Mouse (Mus musculus) heart, embryonic 12.5 days (tissue): Measurements from ENCODE around the gene Npnt. TPM values are rescaled to one million over a fixed set of nuclear protein-coding genes. Genes with fewer than 3 reads are reported as not detected.

Experiments
- ATAC-seq: fragments of 200-750 bp; cut with Nextera tagmentation; 2 replicates; pipeline ENCODE4 v1.8.0; 2017; ENCODE audit warnings: moderate TSS enrichment, moderate library complexity; ENCODE audit not compliant: insufficient number of reproducible peaks, low FRiP score
- H3K27ac ChIP-seq: fragments of 300-500 bp; sonication (generic); 2 replicates; pipeline ENCODE4 v1.5.1; 2016; ENCODE audit warnings: mild to moderate bottlenecking, moderate library complexity; ENCODE audit not compliant: poor library complexity, severe bottlenecking
- H3K27me3 ChIP-seq: fragments of 300-500 bp; sonication (generic); replicated peaks from 2 replicates; pipeline ENCODE4 v1.6.1; 2016; ENCODE audit warnings: mild to moderate bottlenecking, moderate library complexity
- H3K36me3 ChIP-seq: fragments of 300-500 bp; sonication (generic); 2 replicates; pipeline ENCODE4 v1.6.1; 2016; ENCODE audit warnings: mild to moderate bottlenecking, moderate library complexity
- H3K4me1 ChIP-seq: fragments of 300-500 bp; sonication (generic); replicated peaks from 2 replicates; pipeline ENCODE4 v1.6.1; 2016; ENCODE audit warnings: mild to moderate bottlenecking
- H3K4me2 ChIP-seq: fragments of 300-500 bp; sonication (generic); 2 replicates; pipeline ENCODE4 v1.6.1; 2016; ENCODE audit warnings: mild to moderate bottlenecking, moderate library complexity
- H3K4me3 ChIP-seq: fragments of 300-500 bp; sonication (generic); 2 replicates; pipeline ENCODE4 v1.5.1; 2016; ENCODE audit warnings: mild to moderate bottlenecking
- H3K9ac ChIP-seq: fragments of 300-500 bp; sonication (generic); 2 replicates; pipeline ENCODE4 v1.6.1; 2016; ENCODE audit warnings: mild to moderate bottlenecking, moderate library complexity
- H3K9me3 ChIP-seq: fragments of 300-500 bp; sonication (generic); replicated peaks from 2 replicates; pipeline ENCODE4 v1.6.1; 2016; ENCODE audit warnings: mild to moderate bottlenecking, moderate library complexity
- WGBS: fragments of 180-500 bp; shearing (Covaris S2); methylation state at CpG from one replicate; pipeline ENCODE4 v1.1.7; 2016; 5-methylcytosine and 5-hydroxymethylcytosine counted together
- polyA plus RNA-seq: library from polyadenylated mRNA; unstranded; fragments of >200 nt; fragmentation: Nextera tagmentation; extraction: Ambion mirVana; gene quantifications from 2 replicates; pipeline ENCODE4 v1.2.1, GENCODE M21; 2016

Gene Npnt
- polyA plus RNA-seq, 1 experiment from 2014 or later, result 23.7 TPM

- Histone ChIP-seq H3K4me2 (no peak overlapping the region), H3K27ac (no peak overlapping the region), H3K4me3 (no peak overlapping the region), H3K27me3 (no peaks in the 10 kb centered on the region), H3K36me3 (no peaks in the 10 kb centered on the region), H3K9me3 (no peaks in the 10 kb centered on the region), H3K9ac (no peak overlapping the region), H3K4me1 (no peaks in the 10 kb centered on the region)
- WGBS, result 73% methylated on average over 2 of the region's 2 CpGs
- no peak for ATAC-seq
Observed at GRCm38 (mm10) chr3:132934649-132935048, 15.4 kb downstream of the Npnt start.

- no peak for ATAC-seq
- no peak overlapping the region for H3K9ac ChIP-seq
- H3K36me3 ChIP-seq, result no peaks in the 10 kb centered on the region
- no peak overlapping the region for H3K27ac ChIP-seq
- no peak overlapping the region for H3K4me2 ChIP-seq
- H3K4me1 ChIP-seq, result peaks cover 22% of the 10 kb centered on the region
- H3K27me3 ChIP-seq, result no peaks in the 10 kb centered on the region
- no peaks in the 10 kb centered on the region for H3K9me3 ChIP-seq
- no peak overlapping the region for H3K4me3 ChIP-seq
- WGBS, result 81% methylated on average over 4 of the region's 4 CpGs
Observed at GRCm38 (mm10) chr3:132931526-132931925, 18.6 kb downstream of the Npnt start.

- WGBS, result 64% methylated on average over 6 of the region's 6 CpGs
- ATAC-seq, result no peak
- Histone ChIP-seq H3K9me3 (no peaks in the 10 kb centered on the region), H3K36me3 (no peaks in the 10 kb centered on the region), H3K27ac (no peak overlapping the region), H3K4me1 (peaks cover 22% of the 10 kb centered on the region), H3K4me2 (no peak overlapping the region), H3K27me3 (no peaks in the 10 kb centered on the region), H3K4me3 (no peak overlapping the region), H3K9ac (no peak overlapping the region)
Observed at GRCm38 (mm10) chr3:132929866-132930265, 20.2 kb downstream of the Npnt start.

GRCm38 (mm10) chr3:132928186-132928585 lies 21.9 kb downstream of the Npnt start:
- H3K4me2 ChIP-seq, result no peak overlapping the region
- H3K9me3 ChIP-seq, result no peaks in the 10 kb centered on the region
- no peaks in the 10 kb centered on the region for H3K27me3 ChIP-seq
- H3K4me3 ChIP-seq, result no peak overlapping the region
- H3K27ac ChIP-seq, result no peak overlapping the region
- H3K4me1 ChIP-seq, result peaks cover 22% of the 10 kb centered on the region
- no peak for ATAC-seq
- no peaks in the 10 kb centered on the region for H3K36me3 ChIP-seq
- 77% methylated on average over 9 of the region's 9 CpGs for WGBS
- H3K9ac ChIP-seq, result no peak overlapping the region

- 88% methylated on average over 3 of the region's 3 CpGs for WGBS
Observed at GRCm38 (mm10) chr3:132919798-132920197, 30.3 kb downstream of the Npnt start.

GRCm38 (mm10) chr3:132919240-132919639 lies 30.9 kb downstream of the Npnt start:
- no peak overlapping the region for H3K4me2 ChIP-seq
- no peak overlapping the region for H3K4me3 ChIP-seq
- H3K27ac ChIP-seq, result no peak overlapping the region
- no peaks in the 10 kb centered on the region for H3K4me1 ChIP-seq
- ATAC-seq, result no peak
- H3K9ac ChIP-seq, result no peak overlapping the region
- 84% methylated on average over 11 of the region's 11 CpGs for WGBS
- H3K36me3 ChIP-seq, result no peaks in the 10 kb centered on the region
- no peaks in the 10 kb centered on the region for H3K9me3 ChIP-seq
- no peaks in the 10 kb centered on the region for H3K27me3 ChIP-seq

More at GRCm38 (mm10) chr3:132919798-132920197, 30.3 kb downstream of the Npnt start:
- H3K4me3 ChIP-seq, result no peak overlapping the region
- no peak for ATAC-seq
- H3K9me3 ChIP-seq, result no peaks in the 10 kb centered on the region
- H3K27ac ChIP-seq, result no peak overlapping the region
- no peaks in the 10 kb centered on the region for H3K36me3 ChIP-seq
- no peak overlapping the region for H3K4me2 ChIP-seq
- no peaks in the 10 kb centered on the region for H3K27me3 ChIP-seq
- H3K9ac ChIP-seq, result no peak overlapping the region
- H3K4me1 ChIP-seq, result no peaks in the 10 kb centered on the region

GRCm38 (mm10) chr3:132917356-132918090 lies 32.6 kb downstream of the Npnt start:
- no peak for ATAC-seq
- no peak overlapping the region for H3K27ac ChIP-seq
- H3K4me2 ChIP-seq, result no peak overlapping the region
- peaks cover 7% of the 10 kb centered on the region; the same call in 1 of the 2 replicates for H3K4me1 ChIP-seq
- 82% methylated on average over 9 of the region's 9 CpGs for WGBS
- H3K27me3 ChIP-seq, result no peaks in the 10 kb centered on the region
- no peak overlapping the region for H3K4me3 ChIP-seq
- H3K36me3 ChIP-seq, result no peaks in the 10 kb centered on the region
- H3K9ac ChIP-seq, result no peak overlapping the region
- no peaks in the 10 kb centered on the region for H3K9me3 ChIP-seq

GRCm38 (mm10) chr3:132915661-132916060 lies 34.4 kb downstream of the Npnt start:
- H3K9ac ChIP-seq, result no peak overlapping the region
- no peak overlapping the region for H3K27ac ChIP-seq
- H3K27me3 ChIP-seq, result no peaks in the 10 kb centered on the region

GRCm38 (mm10) chr3:132912420-132912819 lies 37.7 kb downstream of the Npnt start:
- Histone ChIP-seq H3K27me3 (no peaks in the 10 kb centered on the region), H3K4me2 (no peak overlapping the region), H3K9ac (no peak overlapping the region), H3K4me3 (no peak overlapping the region), H3K27ac (no peak overlapping the region), H3K4me1 (peaks cover 22% of the 10 kb centered on the region), H3K36me3 (no peaks in the 10 kb centered on the region), H3K9me3 (no peaks in the 10 kb centered on the region)
- WGBS, result 80% methylated on average over 2 of the region's 2 CpGs
- ATAC-seq, result no peak

More at GRCm38 (mm10) chr3:132915661-132916060, 34.4 kb downstream of the Npnt start:
- Histone ChIP-seq H3K4me3 (no peak overlapping the region), H3K9me3 (no peaks in the 10 kb centered on the region), H3K36me3 (no peaks in the 10 kb centered on the region), H3K4me2 (no peak overlapping the region), H3K4me1 (peaks cover 12% of the 10 kb centered on the region; the same call in 1 of the 2 replicates)
- 77% methylated on average over 9 of the region's 9 CpGs for WGBS
- no peak for ATAC-seq

- no peak for ATAC-seq
- Histone ChIP-seq H3K27me3 (no peaks in the 10 kb centered on the region), H3K9me3 (no peaks in the 10 kb centered on the region), H3K36me3 (no peaks in the 10 kb centered on the region), H3K4me2 (no peak overlapping the region), H3K9ac (no peak overlapping the region), H3K4me1 (peaks cover 22% of the 10 kb centered on the region), H3K4me3 (no peak overlapping the region), H3K27ac (no peak overlapping the region)
- 67% methylated on average over 4 of the region's 4 CpGs for WGBS
Observed at GRCm38 (mm10) chr3:132911716-132912115, 38.4 kb downstream of the Npnt start.

- H3K4me3 ChIP-seq, result no peak overlapping the region
- ATAC-seq, result no peak
- WGBS, result 78% methylated on average over 5 of the region's 5 CpGs
- no peaks in the 10 kb centered on the region for H3K36me3 ChIP-seq
- no peak overlapping the region for H3K9ac ChIP-seq
- H3K4me1 ChIP-seq, result peaks cover 22% of the 10 kb centered on the region
- no peak overlapping the region for H3K4me2 ChIP-seq
- H3K27me3 ChIP-seq, result no peaks in the 10 kb centered on the region
- H3K9me3 ChIP-seq, result no peaks in the 10 kb centered on the region
- H3K27ac ChIP-seq, result no peak overlapping the region
Observed at GRCm38 (mm10) chr3:132910727-132911126, 39.4 kb downstream of the Npnt start.

GRCm38 (mm10) chr3:132909736-132910135 lies 40.4 kb downstream of the Npnt start:
- WGBS, result 35% methylated on average over 12 of the region's 12 CpGs

More at GRCm38 (mm10) chr3:132909736-132910135, 40.4 kb downstream of the Npnt start:
- Histone ChIP-seq H3K27me3 (no peaks in the 10 kb centered on the region), H3K4me3 (peak overlapping the region; percentile 12; the same call in 1 of the 2 replicates), H3K4me2 (peak overlapping the region; percentile 59), H3K9ac (no peak overlapping the region), H3K36me3 (no peaks in the 10 kb centered on the region), H3K9me3 (no peaks in the 10 kb centered on the region), H3K4me1 (peaks cover 22% of the 10 kb centered on the region), H3K27ac (no peak overlapping the region)
- no peak for ATAC-seq
